In genomic region chr12:69191396-69191795, GRCm38 (mm10) we compare ENCODE assay signal across 23 mouse cellular contexts. TPM values are rescaled to one million over a fixed set of nuclear protein-coding genes. Genes with fewer than 3 reads are reported as not detected.
"Had no signal": no experiment of that assay in that cellular context is flagged by ENCODE, and none has a peak within 500 bp of the region (broad histone marks: within the 10 kb centered on the region; RNA-seq: fewer than 3 reads in every experiment).

No protein-coding gene starts in this region.

- H3K9ac ChIP-seq: embryonic facial prominence, embryonic 12.5 days; embryonic facial prominence, embryonic 13.5 days; embryonic facial prominence, embryonic 15.5 days; forebrain, embryonic 12.5 days; forebrain, embryonic 13.5 days; forebrain, embryonic 15.5 days; forebrain, postnatal 0 days had no signal

- H3K4me2 ChIP-seq: embryonic facial prominence, embryonic 12.5 days; embryonic facial prominence, embryonic 13.5 days; embryonic facial prominence, embryonic 15.5 days; forebrain, embryonic 12.5 days; forebrain, embryonic 13.5 days; forebrain, embryonic 15.5 days had no signal

- H3K27ac ChIP-seq: embryonic facial prominence, embryonic 10.5 days; embryonic facial prominence, embryonic 12.5 days; embryonic facial prominence, embryonic 13.5 days; embryonic facial prominence, embryonic 15.5 days; forebrain, embryonic 10.5 days; forebrain, embryonic 12.5 days; forebrain, embryonic 13.5 days; forebrain, embryonic 15.5 days; gastrocnemius, adult 2 months; heart, adult 2 months had no signal

- DNase-seq: cerebellum, adult 8-10 months; cerebellum, adult 9-10 months; cerebellum, postnatal 36 days; embryo, embryonic 11 days; forebrain, postnatal 0 days; gastrocnemius, adult 2 months; gastrocnemius, postnatal 10 days; gastrocnemius, postnatal 14 days; gastrocnemius, postnatal 25 days; gastrocnemius, postnatal 36 days; heart, adult 2 months had no signal

- H3K27me3 ChIP-seq: embryonic facial prominence, embryonic 12.5 days; embryonic facial prominence, embryonic 13.5 days; embryonic facial prominence, embryonic 15.5 days; forebrain, embryonic 12.5 days; forebrain, embryonic 13.5 days; forebrain, embryonic 15.5 days had no signal

- ATAC-seq: forebrain, embryonic 13.5 days; forebrain, embryonic 14.5 days; forebrain, embryonic 15.5 days; forebrain, embryonic 16.5 days; forebrain, postnatal 0 days had no signal

- H3K9me3 ChIP-seq: embryonic facial prominence, embryonic 12.5 days; embryonic facial prominence, embryonic 13.5 days; embryonic facial prominence, embryonic 15.5 days; forebrain, embryonic 10.5 days; forebrain, embryonic 12.5 days; forebrain, embryonic 13.5 days; forebrain, embryonic 15.5 days had no signal

- H3K4me3 ChIP-seq: embryonic facial prominence, embryonic 10.5 days; embryonic facial prominence, embryonic 12.5 days; embryonic facial prominence, embryonic 13.5 days; embryonic facial prominence, embryonic 15.5 days; erythroblast, embryonic 14.5 days; forebrain, embryonic 10.5 days; forebrain, embryonic 12.5 days; forebrain, embryonic 13.5 days; forebrain, embryonic 15.5 days; gastrocnemius, adult 2 months; heart, adult 2 months had no signal

RNA-seq across cellular contexts. Expression of gene Gm49383, which starts 5.5 kb away (rescaled TPM):
- polyA plus RNA-seq: erythroblast, embryonic 14.5 days had no signal

RNA-seq across cellular contexts. Expression of gene Gm49384, which starts 12.7 kb away (rescaled TPM):
- polyA plus RNA-seq: erythroblast, embryonic 14.5 days; gonadal fat pad, adult 2 months; heart, adult 2 months had no signal
